Mouse (Mus musculus) hindlimb bud, embryonic 11.5 days (tissue): ENCODE measurements at regions not wholly inside any gene's neighbourhood (a gene's known extent, or its start where the extent isn't known, plus 50 kb on each side); places are given as distances from the start of the nearest gene placed in this dataset.

Experiments used
- DNase-seq: peaks from one replicate; pipeline ENCODE4 v3.0.0-alpha.2; 2012; ENCODE audit warnings: low read depth, low spot score; ENCODE audit errors: extremely low spot score

DNA sequence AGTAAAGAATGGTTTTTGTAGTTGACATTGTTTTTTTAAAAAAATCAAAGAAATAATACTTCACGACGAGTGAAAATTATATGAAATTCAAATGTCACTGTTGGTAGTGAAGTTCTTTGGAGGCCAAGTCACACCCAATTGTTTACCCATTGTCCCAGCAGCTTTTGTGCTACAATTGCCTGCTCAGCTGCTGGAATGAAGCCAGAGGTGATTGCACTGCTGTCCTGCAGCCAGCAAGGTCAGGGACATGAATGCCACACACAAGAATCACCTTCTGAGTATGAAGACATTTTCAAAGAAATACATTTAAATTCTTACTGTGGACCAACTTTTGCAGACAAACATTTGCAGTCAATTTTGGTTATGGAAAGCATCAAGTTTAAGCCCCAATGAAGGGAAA, 215.9 kb upstream of the Prdm1 start:
- DNase-seq, result no peak

DNA sequence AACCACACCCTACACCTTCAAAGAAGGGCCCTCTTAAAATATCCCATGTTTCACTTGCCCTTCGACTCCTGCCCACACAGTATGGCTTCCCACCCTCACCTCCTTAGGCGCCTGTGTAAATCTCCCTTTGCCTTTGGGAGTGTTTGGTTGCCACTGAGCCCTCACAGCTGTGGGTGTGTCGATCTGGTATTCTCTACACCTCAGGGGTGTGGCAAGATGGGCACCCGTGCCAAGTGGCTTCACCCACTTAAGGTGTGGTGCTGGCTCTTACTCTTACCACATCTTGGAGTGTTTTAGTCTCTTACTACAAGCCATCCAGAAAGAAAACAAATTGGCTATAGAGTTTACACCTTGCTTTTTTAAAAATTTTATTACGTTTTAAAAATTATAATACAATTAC, 205.3 kb upstream of the Prdm1 start:
- DNase-seq, result no peak

DNA sequence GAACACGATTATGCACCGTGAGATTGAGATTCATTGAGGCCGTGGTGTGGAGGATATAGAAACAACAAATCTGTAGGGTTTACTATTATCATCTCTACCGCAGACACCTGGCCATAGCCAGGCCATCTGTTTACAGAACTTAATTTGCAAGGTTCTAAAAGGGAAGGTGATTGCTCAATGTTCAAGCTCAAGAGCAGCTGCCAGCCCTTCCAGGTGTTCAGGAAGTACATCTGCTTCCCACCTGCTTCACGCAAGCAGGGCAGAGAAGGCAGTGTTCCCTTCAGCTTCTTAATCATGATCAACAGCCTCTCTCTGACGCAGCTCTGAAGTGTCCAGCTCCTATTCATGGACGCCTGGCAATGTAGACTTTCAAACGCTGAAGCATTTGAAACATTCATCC, 202.4 kb upstream of the Prdm1 start:
- no peak for DNase-seq

DNA sequence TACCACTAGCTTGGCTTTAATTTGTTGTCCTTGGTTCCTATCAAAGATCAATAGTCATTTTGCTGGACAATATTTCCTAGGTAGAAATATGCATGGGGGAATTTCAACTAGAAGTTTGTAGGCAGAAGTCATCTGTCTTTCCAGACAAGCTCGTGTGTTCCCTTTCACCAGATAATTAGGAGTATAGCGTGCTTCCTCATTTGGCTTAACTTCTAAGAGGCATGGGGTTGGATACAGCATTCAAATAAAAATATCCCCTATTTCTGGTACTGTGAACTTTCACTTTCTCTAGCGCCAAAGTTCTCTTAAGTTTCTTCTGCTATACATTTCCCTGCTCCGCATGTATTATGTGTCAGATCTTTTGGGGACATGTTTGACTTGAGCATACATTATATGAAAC, 200.7 kb upstream of the Prdm1 start:
- no peak for DNase-seq

- DNase-seq, result no peak
Measured at GRCm38 (mm10) chr10:44724575-44724974, 196.3 kb upstream of the Prdm1 start.

DNA sequence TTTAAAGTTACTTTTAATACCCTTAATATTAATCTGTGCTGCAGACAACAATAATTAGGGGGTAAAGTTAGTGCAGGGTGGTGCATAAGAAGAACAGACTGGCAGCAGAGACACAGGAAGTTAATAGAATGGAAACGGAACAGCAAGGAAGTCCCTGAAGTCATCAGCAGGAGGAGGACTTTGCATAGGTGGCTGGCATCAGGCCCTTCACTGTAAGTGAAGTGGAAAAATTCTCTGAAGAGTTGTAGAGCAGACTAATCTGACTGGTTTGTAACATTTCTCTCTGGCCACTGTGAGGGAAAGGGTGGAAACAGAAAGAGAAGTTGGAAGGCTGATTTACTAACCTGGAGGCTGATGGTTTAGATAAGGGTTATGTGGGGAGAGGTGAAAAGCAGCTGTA, 195.5 kb upstream of the Prdm1 start:
- DNase-seq, result no peak

- no peak for DNase-seq
Measured at GRCm38 (mm10) chr10:44723321-44723720, 195.0 kb upstream of the Prdm1 start.

DNA sequence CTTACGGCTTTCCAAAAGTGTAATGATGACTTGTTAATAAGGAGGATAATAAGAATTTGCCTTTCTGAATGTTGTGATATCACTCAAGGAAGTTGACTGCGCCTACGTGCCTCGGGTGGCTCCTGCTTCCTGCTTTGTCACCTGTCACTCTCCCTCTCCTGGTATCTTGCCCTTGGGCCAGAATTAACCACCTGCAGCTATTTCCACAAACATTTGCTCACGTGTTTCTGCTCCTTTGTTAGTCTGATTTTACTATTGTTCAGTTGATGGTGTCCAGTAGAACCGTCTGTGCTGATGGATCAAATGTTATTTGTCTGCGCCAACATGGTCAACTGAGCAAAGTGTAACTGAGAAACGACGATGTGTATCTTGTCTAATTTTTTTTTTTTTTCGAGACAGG, 193.4 kb upstream of the Prdm1 start:
- no peak for DNase-seq

GRCm38 (mm10) chr10:44716612-44717011, 188.3 kb upstream of the Prdm1 start:
- no peak for DNase-seq

GRCm38 (mm10) chr10:44715902-44716301, 187.6 kb upstream of the Prdm1 start:
- no peak for DNase-seq

GRCm38 (mm10) chr10:44708830-44709229, 180.5 kb upstream of the Prdm1 start:
- no peak for DNase-seq

GRCm38 (mm10) chr10:44704143-44704542, 175.8 kb upstream of the Prdm1 start:
- no peak for DNase-seq

DNA sequence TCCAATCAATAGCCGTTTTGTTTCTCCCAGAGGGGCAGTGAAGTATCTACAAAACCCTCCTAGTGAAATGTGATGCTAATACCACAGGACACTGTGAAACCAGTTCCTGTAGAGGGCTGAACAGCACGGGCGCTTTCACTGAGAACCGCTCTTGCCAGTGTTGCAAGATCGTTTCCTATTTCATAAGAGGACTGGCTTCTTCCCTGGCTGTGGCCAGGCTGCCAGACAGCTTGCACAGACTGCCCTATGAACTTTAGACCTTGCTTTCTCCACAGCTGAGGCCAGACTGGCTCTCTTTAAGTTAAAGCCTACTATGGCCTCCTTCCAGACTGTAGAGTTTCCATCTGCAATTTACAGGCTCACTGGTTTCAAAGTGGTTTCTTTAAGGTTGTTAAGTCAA, 173.8 kb upstream of the Prdm1 start:
- DNase-seq, result no peak

GRCm38 (mm10) chr10:44699988-44700537, 171.8 kb upstream of the Prdm1 start:
- DNase-seq, result no peak

DNA sequence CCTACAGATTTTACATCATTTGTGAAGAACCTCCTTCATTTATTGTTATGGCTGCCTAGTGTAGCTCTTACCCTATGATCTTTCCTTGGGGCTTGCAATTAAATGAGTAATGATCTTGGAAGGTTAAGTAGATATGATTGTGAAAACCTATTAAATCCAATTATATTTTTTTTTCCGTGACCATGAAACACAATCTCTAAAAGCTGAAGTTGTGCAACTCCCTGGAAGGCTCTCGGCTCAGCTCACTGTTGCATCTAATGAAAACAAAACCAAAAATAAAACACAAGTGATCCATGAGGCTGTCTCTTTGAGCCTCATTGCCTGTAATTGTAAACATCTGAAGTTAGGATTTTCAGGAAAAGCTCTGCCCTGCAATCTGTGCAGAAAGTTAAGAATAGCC, 169.7 kb upstream of the Prdm1 start:
- no peak for DNase-seq

DNA sequence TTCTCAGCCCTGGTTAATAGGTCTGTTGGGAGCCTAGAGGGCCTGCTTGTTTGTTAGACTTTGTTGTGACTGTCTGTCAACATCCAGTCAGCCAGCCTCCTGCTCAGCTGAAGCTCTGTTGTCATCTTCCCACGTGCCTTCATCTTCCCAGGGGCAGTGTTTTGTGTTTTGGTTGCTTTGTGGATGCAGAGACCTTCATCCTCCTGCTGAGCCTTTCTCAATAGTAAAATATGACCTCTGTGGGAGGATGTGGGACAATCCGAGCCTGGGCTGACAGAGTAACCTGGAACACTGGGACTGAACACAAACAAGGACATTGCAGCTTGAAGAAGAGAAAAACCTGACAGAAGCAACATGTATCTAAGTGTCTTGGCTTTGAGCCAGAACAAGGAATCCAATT, 168.7 kb upstream of the Prdm1 start:
- DNase-seq, result no peak

- no peak for DNase-seq
Measured at GRCm38 (mm10) chr10:44691590-44692327, 163.5 kb upstream of the Prdm1 start.

- no peak for DNase-seq
Measured at GRCm38 (mm10) chr10:44688555-44688954, 160.3 kb upstream of the Prdm1 start.

GRCm38 (mm10) chr10:44686055-44686454, 157.8 kb upstream of the Prdm1 start:
- no peak for DNase-seq

DNA sequence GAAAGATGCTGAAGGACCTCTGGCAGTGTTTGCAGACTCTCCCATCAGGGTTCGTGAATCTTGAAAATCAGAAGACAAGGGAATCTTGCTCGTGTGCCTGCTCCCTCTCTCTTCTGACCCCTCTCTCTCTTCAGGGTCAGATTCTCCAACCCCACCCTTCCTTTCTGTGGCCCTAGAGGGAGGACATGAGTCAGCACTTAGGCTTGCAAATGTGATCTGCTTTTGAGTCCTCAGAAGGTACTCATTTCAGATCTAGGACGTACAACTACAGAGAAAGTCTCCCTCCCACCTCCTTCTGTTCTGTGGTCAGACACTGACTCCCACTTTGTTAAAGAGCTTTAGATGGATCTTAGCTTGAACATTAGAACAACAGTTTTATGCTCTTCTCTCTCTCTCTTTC, 156.9 kb upstream of the Prdm1 start:
- DNase-seq, result no peak

GRCm38 (mm10) chr10:44676506-44676905, 148.2 kb upstream of the Prdm1 start:
- DNase-seq, result no peak

GRCm38 (mm10) chr10:44665509-44666144, 137.3 kb upstream of the Prdm1 start:
- DNase-seq, result no peak

GRCm38 (mm10) chr10:44659499-44659898, 131.2 kb upstream of the Prdm1 start:
- no peak for DNase-seq
